Mouse (Mus musculus): Measurements from ENCODE around the gene Ahcyl2. TPM values are rescaled to one million over a fixed set of nuclear protein-coding genes. Genes with fewer than 3 reads are reported as not detected.
A peak's percentile ranks its signal among the peaks of the same experiment; 100 is the strongest.

Ahcyl2 gene
- total and polyA plus RNA-seq, 2 experiments from 2014 or later, result 13.6 to 48.3 TPM

GRCm38 (mm10) chr6:29902256-29902655, 134.4 kb downstream of the Ahcyl2 start:
- Histone ChIP-seq H3K9me3 (ENCODE audit: low read length) (no peaks in the 10 kb centered on the region), H3K4me1 (ENCODE audit: insufficient read depth) (no peaks in the 10 kb centered on the region), H3K9ac (no peak overlapping the region), H3K27ac (ENCODE audit: low read depth, low read length) (no peak overlapping the region), H3K4me3 (ENCODE audit: low read depth, low read length) (no peak overlapping the region), H3K27me3 (ENCODE audit: insufficient read depth, low read length) (no peaks in the 10 kb centered on the region), H3K4me2 (ENCODE audit: low read depth) (no peak overlapping the region), H3K36me3 (ENCODE audit: insufficient read depth) (peaks cover 8% of the 10 kb centered on the region)
- ATAC-seq (no peak), DNase-seq (no peak)
- TF ChIP-seq CTCF (IDR thresholded peaks at IDR 0.05; ENCODE audit: low read depth), result no peak
- WGBS, result 69% methylated on average over 2 of the region's 2 CpGs

GRCm38 (mm10) chr6:29903343-29903914, 135.6 kb downstream of the Ahcyl2 start:
- no peak for TF ChIP-seq CTCF (IDR thresholded peaks at IDR 0.05; ENCODE audit: low read depth)
- Histone ChIP-seq H3K4me1 (ENCODE audit: insufficient read depth) (no peaks in the 10 kb centered on the region), H3K27ac (ENCODE audit: low read depth, low read length) (no peak overlapping the region), H3K9ac (no peak overlapping the region), H3K4me2 (ENCODE audit: low read depth) (no peak overlapping the region), H3K9me3 (ENCODE audit: low read length) (no peaks in the 10 kb centered on the region), H3K27me3 (ENCODE audit: insufficient read depth, low read length) (no peaks in the 10 kb centered on the region), H3K36me3 (ENCODE audit: insufficient read depth) (peaks cover 4% of the 10 kb centered on the region), H3K4me3 (ENCODE audit: low read depth, low read length) (no peak overlapping the region)
- peak; percentile 95 for ATAC-seq
- no peak for DNase-seq
- 86% methylated on average over 3 of the region's 3 CpGs for WGBS

GRCm38 (mm10) chr6:29904281-29904680, 136.5 kb downstream of the Ahcyl2 start:
- TF ChIP-seq CTCF (IDR thresholded peaks at IDR 0.05; ENCODE audit: low read depth), result no peak
- WGBS, result 82% methylated on average over 3 of the region's 3 CpGs
- no peak overlapping the region for H3K9ac ChIP-seq
- no peaks in the 10 kb centered on the region for H3K27me3 ChIP-seq (ENCODE audit: insufficient read depth, low read length)
- no peak overlapping the region for H3K27ac ChIP-seq (ENCODE audit: low read depth, low read length)
- no peak overlapping the region for H3K4me3 ChIP-seq (ENCODE audit: low read depth, low read length)
- no peak overlapping the region for H3K4me2 ChIP-seq (ENCODE audit: low read depth)
- no peaks in the 10 kb centered on the region for H3K9me3 ChIP-seq (ENCODE audit: low read length)
- H3K4me1 ChIP-seq (ENCODE audit: insufficient read depth), result no peaks in the 10 kb centered on the region
- no peak for DNase-seq
- H3K36me3 ChIP-seq (ENCODE audit: insufficient read depth), result peaks cover 10% of the 10 kb centered on the region; the same call in 1 of the 2 replicates
- no peak for ATAC-seq

- Histone ChIP-seq H3K36me3 (ENCODE audit: insufficient read depth) (peaks cover 17% of the 10 kb centered on the region; the same call in 1 of the 2 replicates), H3K9me3 (ENCODE audit: low read length) (no peaks in the 10 kb centered on the region), H3K4me1 (ENCODE audit: insufficient read depth) (no peaks in the 10 kb centered on the region), H3K9ac (no peak overlapping the region), H3K27ac (ENCODE audit: low read depth, low read length) (no peak overlapping the region), H3K27me3 (ENCODE audit: insufficient read depth, low read length) (no peaks in the 10 kb centered on the region), H3K4me2 (ENCODE audit: low read depth) (no peak overlapping the region), H3K4me3 (ENCODE audit: low read depth, low read length) (no peak overlapping the region)
- no peak for TF ChIP-seq CTCF (IDR thresholded peaks at IDR 0.05; ENCODE audit: low read depth)
- ATAC-seq (no peak), DNase-seq (no peak)
- 78% methylated on average over 3 of the region's 3 CpGs for WGBS
These were observed 142.8 kb downstream of the Ahcyl2 start for GRCm38 (mm10) chr6:29910631-29911030.

GRCm38 (mm10) chr6:29913673-29914072, 145.9 kb downstream of the Ahcyl2 start:
- no peak for DNase-seq
- TF ChIP-seq CTCF (IDR thresholded peaks at IDR 0.05; ENCODE audit: low read depth), result no peak

GRCm38 (mm10) chr6:29914136-29914535, 146.3 kb downstream of the Ahcyl2 start:
- Histone ChIP-seq H3K9ac (no peak overlapping the region), H3K4me2 (ENCODE audit: low read depth) (no peak overlapping the region), H3K27me3 (ENCODE audit: insufficient read depth, low read length) (peaks cover 4% of the 10 kb centered on the region; the same call in 1 of the 2 replicates), H3K9me3 (ENCODE audit: low read length) (no peaks in the 10 kb centered on the region), H3K27ac (ENCODE audit: low read depth, low read length) (no peak overlapping the region), H3K4me1 (ENCODE audit: insufficient read depth) (no peaks in the 10 kb centered on the region), H3K36me3 (ENCODE audit: insufficient read depth) (peaks cover 9% of the 10 kb centered on the region; the same call in 1 of the 2 replicates), H3K4me3 (ENCODE audit: low read depth, low read length) (no peak overlapping the region)
- TF ChIP-seq CTCF (IDR thresholded peaks at IDR 0.05; ENCODE audit: low read depth), result no peak
- ATAC-seq (no peak), DNase-seq (no peak)

More at GRCm38 (mm10) chr6:29913673-29914072, 145.9 kb downstream of the Ahcyl2 start:
- no peaks in the 10 kb centered on the region for H3K9me3 ChIP-seq (ENCODE audit: low read length)
- no peak for ATAC-seq
- H3K4me1 ChIP-seq (ENCODE audit: insufficient read depth), result no peaks in the 10 kb centered on the region
- no peak overlapping the region for H3K9ac ChIP-seq
- H3K36me3 ChIP-seq (ENCODE audit: insufficient read depth), result peaks cover 13% of the 10 kb centered on the region; the same call in 1 of the 2 replicates
- H3K27me3 ChIP-seq (ENCODE audit: insufficient read depth, low read length), result 0 out of 2 replicates have a peak, but pooled peaks cover under 1% of the 10 kb centered on the region
- H3K4me2 ChIP-seq (ENCODE audit: low read depth), result no peak overlapping the region
- no peak overlapping the region for H3K27ac ChIP-seq (ENCODE audit: low read depth, low read length)
- H3K4me3 ChIP-seq (ENCODE audit: low read depth, low read length), result no peak overlapping the region
- WGBS, result 35% methylated on average over 1 of the region's 1 CpGs

GRCm38 (mm10) chr6:29915836-29916235, 148.0 kb downstream of the Ahcyl2 start:
- TF ChIP-seq CTCF (IDR thresholded peaks at IDR 0.05; ENCODE audit: low read depth), result no peak
- Histone ChIP-seq H3K36me3 (ENCODE audit: insufficient read depth) (no peaks in the 10 kb centered on the region), H3K4me1 (ENCODE audit: insufficient read depth) (no peaks in the 10 kb centered on the region), H3K9me3 (ENCODE audit: low read length) (no peaks in the 10 kb centered on the region), H3K9ac (no peak overlapping the region), H3K27me3 (ENCODE audit: insufficient read depth, low read length) (peaks cover 4% of the 10 kb centered on the region; the same call in 1 of the 2 replicates), H3K4me3 (ENCODE audit: low read depth, low read length) (no peak overlapping the region), H3K4me2 (ENCODE audit: low read depth) (no peak overlapping the region), H3K27ac (ENCODE audit: low read depth, low read length) (no peak overlapping the region)
- ATAC-seq, result no peak
- WGBS, result 32% methylated on average over 9 of the region's 9 CpGs
- no peak for DNase-seq

All from forebrain, postnatal 0 days (tissue).